Mouse (Mus musculus) intestine, embryonic 16.5 days (tissue): ENCODE data around the gene Acsf2. TPM values are rescaled to one million over a fixed set of nuclear protein-coding genes. Genes with fewer than 3 reads are reported as not detected.

Experiments used
- ATAC-seq: fragments of 200-750 bp; cut with Nextera tagmentation; 2 replicates; pipeline ENCODE4 v1.8.0; 2017; ENCODE audit warnings: moderate TSS enrichment, moderate library complexity
- H3K27ac ChIP-seq: fragments of 300-500 bp; sonication (generic); 2 replicates; pipeline ENCODE4 v1.5.1; 2014; ENCODE audit warnings: mild to moderate bottlenecking, low read length
- H3K27me3 ChIP-seq: fragments of 300-500 bp; sonication (generic); replicated peaks from 2 replicates; pipeline ENCODE4 v1.6.1; 2014; ENCODE audit warnings: low read length, control low read depth, mixed read lengths; ENCODE audit not compliant: control insufficient read depth, insufficient read depth
- H3K36me3 ChIP-seq: fragments of 300-500 bp; sonication (generic); 2 replicates; pipeline ENCODE4 v1.6.1; 2014; ENCODE audit warnings: low read length, control low read depth; ENCODE audit not compliant: control insufficient read depth, insufficient read depth
- H3K4me1 ChIP-seq: fragments of 300-500 bp; sonication (generic); 2 replicates; pipeline ENCODE4 v1.6.1; 2014; ENCODE audit warnings: low read length, control low read depth, mixed read lengths; ENCODE audit not compliant: control insufficient read depth, insufficient read depth
- H3K4me2 ChIP-seq: fragments of 300-500 bp; sonication (generic); 2 replicates; pipeline ENCODE4 v1.6.1; 2014; ENCODE audit warnings: low read depth, low read length, control low read depth
- H3K4me3 ChIP-seq: fragments of 300-500 bp; sonication (generic); 2 replicates; pipeline ENCODE4 v1.5.1; 2014; ENCODE audit warnings: mild to moderate bottlenecking, low read length
- H3K9ac ChIP-seq: fragments of 300-500 bp; sonication (generic); 2 replicates; pipeline ENCODE4 v1.6.1; 2014; ENCODE audit warnings: low read depth, low read length
- H3K9me3 ChIP-seq: fragments of 300-500 bp; sonication (generic); 2 replicates; pipeline ENCODE4 v1.6.1; 2016; ENCODE audit warnings: low read length, control low read depth; ENCODE audit not compliant: control insufficient read depth
- WGBS: fragments of 180-500 bp; shearing (Covaris S2); extraction: QIAGEN DNeasy Blood & Tissue Kit; methylation state at CpG from one replicate; pipeline ENCODE4 v1.1.7; 2014; 5-methylcytosine and 5-hydroxymethylcytosine counted together
- polyA plus RNA-seq: library from polyadenylated mRNA; unstranded; fragments of >200 nt; fragmentation: Nextera tagmentation; extraction: Ambion mirVana; gene quantifications from 2 replicates; pipeline ENCODE4 v1.2.1, GENCODE M21; 2015

Gene Acsf2
- polyA plus RNA-seq, 1 experiment from 2014 or later = 3.0 TPM

DNA sequence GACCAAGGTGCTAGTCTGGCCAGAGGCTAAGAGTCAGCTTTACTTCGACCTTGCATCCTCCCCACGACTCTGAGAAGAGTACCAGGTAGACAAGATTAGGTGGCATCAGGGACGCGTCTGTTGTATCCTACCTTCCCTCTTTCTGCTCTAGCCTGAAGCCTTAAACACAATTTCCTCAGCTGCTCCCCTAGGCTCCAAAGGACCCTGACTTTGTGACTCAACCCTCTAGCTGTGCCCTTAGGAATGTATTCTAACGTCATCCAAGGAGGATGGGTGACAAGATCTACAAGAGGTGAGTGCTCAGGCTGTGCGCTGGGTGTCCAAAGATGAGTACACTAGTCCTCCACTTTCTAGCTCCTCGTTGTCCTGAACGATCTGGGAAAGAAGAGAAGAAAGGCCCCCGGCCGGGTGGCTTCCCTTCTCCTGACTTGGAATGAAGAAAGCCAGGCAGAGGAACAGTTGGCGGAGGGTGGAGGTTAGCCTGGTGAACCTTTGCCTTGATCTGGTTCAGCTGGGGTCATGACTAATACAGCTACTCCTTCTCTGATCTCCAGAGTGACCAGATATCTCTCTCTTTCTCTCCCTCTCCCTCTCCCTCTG lies 785 bp upstream of the Acsf2 start:
- no peak for ATAC-seq
- H3K4me3 ChIP-seq = peak overlapping the region; percentile 57
- H3K36me3 ChIP-seq = no peaks in the 10 kb centered on the region
- 70% methylated on average over 11 of the region's 11 CpGs for WGBS
- H3K9me3 ChIP-seq = no peaks in the 10 kb centered on the region
- no peaks in the 10 kb centered on the region for H3K27me3 ChIP-seq
- H3K27ac ChIP-seq = peak overlapping the region; percentile 50; the same call in 1 of the 2 replicates
- H3K4me1 ChIP-seq = peaks cover 7% of the 10 kb centered on the region
- peak overlapping the region; percentile 79 for H3K4me2 ChIP-seq
- peak overlapping the region; percentile 75; the same call in 1 of the 2 replicates for H3K9ac ChIP-seq

DNA sequence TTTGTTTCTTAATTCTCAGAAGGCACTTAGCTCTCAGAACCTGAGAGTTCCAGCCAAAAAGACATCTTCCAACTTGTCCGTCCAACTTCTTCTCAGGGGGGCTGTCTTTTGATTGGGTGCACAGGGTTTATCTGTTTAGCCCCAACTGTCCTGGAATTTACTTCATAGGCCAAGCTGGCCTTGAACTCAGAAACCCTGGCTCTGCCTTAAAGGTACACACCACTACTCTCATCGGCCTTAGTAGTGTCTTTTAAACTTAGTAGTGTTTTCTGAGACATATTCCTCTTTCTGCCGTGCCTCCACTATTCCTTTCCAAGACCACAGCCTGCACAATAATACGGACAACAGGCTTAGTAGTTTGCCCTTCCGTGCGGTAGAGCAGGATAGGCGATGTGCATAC lies 1.2 kb downstream of the Acsf2 start:
- 91% methylated on average over 7 of the region's 7 CpGs for WGBS
- Histone ChIP-seq H3K27ac (no peak overlapping the region), H3K4me3 (no peak overlapping the region)

DNA sequence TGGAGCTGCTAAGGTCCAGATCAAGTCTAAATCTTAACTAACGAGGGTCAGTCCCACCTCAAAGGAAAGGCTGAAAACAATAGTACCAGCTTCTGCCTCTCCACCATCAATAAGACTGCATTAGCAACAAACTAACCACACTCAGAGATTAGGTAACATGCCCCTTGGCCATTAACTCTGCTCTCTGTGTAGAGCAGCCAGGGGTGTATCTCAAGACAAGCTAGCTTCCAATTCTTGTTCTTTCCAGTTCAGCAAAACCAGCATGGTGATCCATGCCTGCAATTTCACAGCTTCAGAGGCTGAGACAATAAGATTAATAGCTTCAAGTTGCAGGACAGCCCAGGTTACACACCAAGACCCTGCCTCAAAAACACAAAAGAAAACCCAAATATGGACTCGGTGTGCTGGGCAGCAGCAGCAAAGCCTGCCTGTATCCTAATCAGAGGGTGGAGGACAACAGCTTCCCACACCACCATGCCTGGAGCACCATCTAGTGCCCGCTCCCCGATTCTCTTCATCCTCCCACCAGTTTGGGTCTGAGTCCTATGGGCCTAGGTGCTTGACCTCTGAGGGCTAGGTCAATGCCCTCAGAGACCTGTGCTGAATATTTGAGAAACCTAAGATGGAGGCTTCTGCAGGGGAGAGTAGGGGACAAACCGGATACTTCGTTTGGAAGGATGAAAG lies 3.1 kb downstream of the Acsf2 start:
- Histone ChIP-seq H3K4me2 (no peak overlapping the region), H3K27ac (no peak overlapping the region), H3K36me3 (no peaks in the 10 kb centered on the region), H3K4me3 (no peak overlapping the region), H3K27me3 (no peaks in the 10 kb centered on the region), H3K4me1 (peaks cover 14% of the 10 kb centered on the region), H3K9ac (no peak overlapping the region), H3K9me3 (no peaks in the 10 kb centered on the region)
- no peak for ATAC-seq
- 60% methylated on average over 6 of the region's 6 CpGs for WGBS

More for the DNA sequence above, 1.2 kb downstream of the Acsf2 start:
- Histone ChIP-seq H3K27me3 (no peaks in the 10 kb centered on the region), H3K9ac (no peak overlapping the region), H3K4me2 (no peak overlapping the region), H3K9me3 (no peaks in the 10 kb centered on the region), H3K4me1 (peaks cover 14% of the 10 kb centered on the region), H3K36me3 (no peaks in the 10 kb centered on the region)
- no peak for ATAC-seq

DNA sequence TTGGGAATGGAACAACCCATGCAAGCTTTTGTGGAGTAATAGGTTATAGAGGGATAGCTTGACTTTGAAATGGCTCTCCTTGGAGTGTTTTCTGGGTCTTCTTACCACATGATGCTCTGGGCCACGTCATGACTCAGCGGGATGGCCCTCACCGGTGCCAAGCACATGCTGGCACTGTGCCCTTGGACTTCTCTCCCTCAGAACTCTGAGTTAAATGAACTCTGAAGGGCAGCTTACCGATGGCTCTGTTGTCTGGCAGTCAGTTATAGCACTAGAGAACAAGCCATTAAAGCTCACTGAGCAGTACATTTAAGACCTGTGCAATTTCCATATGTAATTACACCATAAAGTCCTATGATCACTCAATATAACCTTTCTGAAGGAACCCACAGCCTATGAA lies 4.4 kb downstream of the Acsf2 start:
- Histone ChIP-seq H3K27ac (no peak overlapping the region), H3K36me3 (no peaks in the 10 kb centered on the region), H3K27me3 (no peaks in the 10 kb centered on the region), H3K4me2 (no peak overlapping the region), H3K4me1 (peaks cover 14% of the 10 kb centered on the region), H3K9ac (no peak overlapping the region), H3K4me3 (no peak overlapping the region), H3K9me3 (no peaks in the 10 kb centered on the region)
- ATAC-seq = no peak
- WGBS = 69% methylated on average over 4 of the region's 4 CpGs

DNA sequence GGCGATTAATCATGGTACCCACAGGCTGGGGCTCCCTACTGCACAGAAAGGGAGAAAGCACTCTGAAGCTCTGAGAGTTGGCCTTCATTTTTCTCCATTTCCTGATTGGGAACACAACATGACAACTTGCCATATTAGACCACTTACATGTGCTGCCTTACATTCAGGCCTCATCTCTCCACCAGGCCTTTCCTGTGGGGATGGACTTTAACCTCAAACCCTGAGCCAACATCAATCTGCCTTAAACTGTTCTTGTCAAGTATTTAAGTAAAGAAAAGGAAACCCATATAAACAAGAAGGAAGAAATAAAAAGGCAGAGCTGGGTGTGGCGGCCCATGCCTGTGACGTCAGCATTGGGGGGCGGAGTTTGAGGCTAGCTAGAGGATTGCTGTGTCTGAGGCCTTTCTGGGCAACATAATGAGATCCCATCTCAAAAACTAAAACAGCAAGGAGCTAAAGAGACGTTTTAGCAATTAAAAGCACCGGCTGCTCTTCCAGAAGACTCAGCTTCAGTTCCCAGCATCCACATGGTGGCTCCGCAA lies 5.3 kb downstream of the Acsf2 start:
- Histone ChIP-seq H3K9me3 (no peaks in the 10 kb centered on the region), H3K27me3 (no peaks in the 10 kb centered on the region), H3K27ac (no peak overlapping the region; the same call in 1 of the 2 replicates), H3K36me3 (no peaks in the 10 kb centered on the region), H3K4me2 (no peak overlapping the region), H3K4me1 (peaks cover 17% of the 10 kb centered on the region), H3K9ac (no peak overlapping the region), H3K4me3 (no peak overlapping the region)
- WGBS = 66% methylated on average over 7 of the region's 7 CpGs
- no peak for ATAC-seq

DNA sequence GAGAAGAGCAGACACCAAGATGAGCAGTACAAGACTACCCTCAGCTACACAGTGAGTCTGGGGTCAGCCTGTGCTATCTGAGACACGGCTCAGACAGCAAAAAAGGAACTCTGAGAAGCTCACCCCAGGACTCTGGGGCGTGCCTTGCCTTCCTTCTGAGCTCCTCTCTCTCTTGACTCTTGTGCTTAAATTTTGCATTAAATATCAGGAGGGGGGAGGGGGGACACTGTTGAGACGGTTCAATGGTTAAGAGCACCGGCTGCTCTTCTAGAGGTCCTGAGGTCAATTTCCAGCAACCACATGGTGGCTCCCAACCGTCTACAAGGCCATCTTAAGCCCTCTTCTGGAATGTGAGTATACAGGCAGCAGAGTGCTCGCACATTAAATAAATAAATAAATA lies 14.2 kb downstream of the Acsf2 start:
- Histone ChIP-seq H3K4me2 (no peak overlapping the region), H3K4me3 (no peak overlapping the region), H3K9me3 (no peaks in the 10 kb centered on the region), H3K27me3 (no peaks in the 10 kb centered on the region), H3K27ac (no peak overlapping the region), H3K9ac (no peak overlapping the region), H3K4me1 (peaks cover 15% of the 10 kb centered on the region; the same call in 1 of the 2 replicates), H3K36me3 (no peaks in the 10 kb centered on the region)
- ATAC-seq = no peak
- WGBS = 79% methylated on average over 6 of the region's 6 CpGs

DNA sequence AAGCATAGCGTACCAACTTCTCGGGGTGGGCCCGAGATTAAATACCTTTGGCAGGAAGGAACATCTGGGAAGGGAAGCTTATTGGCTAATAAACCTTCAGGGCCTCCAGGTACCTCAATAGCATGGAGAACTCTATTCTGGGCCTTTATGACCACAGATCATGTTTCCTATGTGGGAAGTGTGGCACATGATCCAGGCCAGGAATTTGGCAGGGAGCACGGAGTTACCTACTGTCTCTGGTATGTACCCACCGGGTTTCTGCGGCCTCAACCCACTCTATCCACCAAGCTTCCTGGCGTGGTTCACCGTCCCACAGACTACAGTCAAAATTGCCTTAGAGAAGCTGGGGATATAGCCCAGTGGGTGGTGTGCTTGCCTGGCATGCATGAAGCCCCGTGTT lies 16.6 kb downstream of the Acsf2 start:
- 0 out of 2 replicates have a peak, but pooled peaks cover 4% of the 10 kb centered on the region for H3K4me1 ChIP-seq
- no peak for ATAC-seq
- H3K27me3 ChIP-seq = no peaks in the 10 kb centered on the region
- no peak overlapping the region for H3K9ac ChIP-seq
- WGBS = 92% methylated on average over 9 of the region's 9 CpGs
- no peaks in the 10 kb centered on the region for H3K36me3 ChIP-seq
- no peak overlapping the region for H3K4me3 ChIP-seq
- no peak overlapping the region for H3K4me2 ChIP-seq
- H3K27ac ChIP-seq = no peak overlapping the region
- H3K9me3 ChIP-seq = no peaks in the 10 kb centered on the region

DNA sequence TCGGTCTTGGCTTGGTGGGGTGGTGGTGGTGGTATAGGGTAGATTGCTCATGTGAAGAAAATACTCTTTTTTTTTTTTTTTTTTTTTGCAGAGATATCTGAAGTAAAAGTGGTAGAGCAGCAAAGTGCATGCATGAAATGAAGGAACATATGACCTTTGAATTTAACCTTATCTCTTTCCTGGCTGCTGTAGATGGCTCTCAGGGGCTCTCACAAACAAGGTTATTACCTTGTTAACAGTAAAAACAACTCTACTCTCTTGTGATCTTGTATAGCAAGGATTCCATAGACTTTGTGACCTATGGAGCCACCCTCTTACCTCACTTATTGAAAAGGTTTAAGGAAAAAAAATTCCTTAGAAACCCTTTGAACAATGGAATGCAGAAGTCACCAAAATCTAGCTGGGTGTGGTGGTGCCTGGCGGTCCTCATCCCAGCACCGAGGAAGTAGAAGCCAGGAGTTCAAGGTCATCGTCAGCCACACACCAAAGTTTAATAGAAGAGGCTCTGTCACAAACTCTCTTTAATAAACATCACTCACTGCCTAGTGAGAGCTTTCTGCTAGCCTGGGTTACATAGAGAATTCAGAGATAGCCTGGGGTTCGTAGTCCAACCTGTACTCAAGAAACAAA lies 21.4 kb downstream of the Acsf2 start:
- Histone ChIP-seq H3K4me1 (no peaks in the 10 kb centered on the region), H3K27me3 (no peaks in the 10 kb centered on the region), H3K9ac (no peak overlapping the region), H3K4me3 (no peak overlapping the region), H3K36me3 (no peaks in the 10 kb centered on the region), H3K4me2 (no peak overlapping the region), H3K9me3 (no peaks in the 10 kb centered on the region), H3K27ac (0 out of 2 replicates have a peak overlapping the region, but pooled peaks have one; percentile 25)
- WGBS = 68% methylated on average over 5 of the region's 5 CpGs
- ATAC-seq = peak; percentile 74

DNA sequence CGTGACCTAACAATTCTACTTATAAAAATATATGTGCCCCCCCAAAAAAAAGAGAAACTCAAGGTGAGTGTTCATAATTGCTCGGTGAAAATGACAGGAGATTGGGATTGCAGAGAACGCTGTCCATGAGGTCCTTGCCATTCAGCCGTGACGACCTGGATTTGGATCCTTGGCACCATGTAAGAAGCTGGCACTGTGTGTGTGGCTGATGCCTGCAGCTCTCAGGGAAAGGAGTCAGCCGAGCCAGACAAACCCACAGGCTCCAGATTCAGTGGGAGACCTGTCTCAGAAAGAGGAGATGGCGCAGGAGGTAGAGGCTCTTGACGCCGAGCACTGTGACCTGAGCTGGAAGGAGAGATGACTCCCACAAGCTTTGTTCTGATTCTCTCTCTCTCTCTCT lies 25.3 kb downstream of the Acsf2 start:
- no peaks in the 10 kb centered on the region for H3K36me3 ChIP-seq
- no peak overlapping the region for H3K27ac ChIP-seq
- H3K9ac ChIP-seq = no peak overlapping the region
- no peak overlapping the region for H3K4me2 ChIP-seq
- no peaks in the 10 kb centered on the region for H3K4me1 ChIP-seq
- no peak overlapping the region for H3K4me3 ChIP-seq
- H3K27me3 ChIP-seq = no peaks in the 10 kb centered on the region
- 91% methylated on average over 9 of the region's 9 CpGs for WGBS
- no peaks in the 10 kb centered on the region for H3K9me3 ChIP-seq
- no peak for ATAC-seq
